Mouse (Mus musculus) MEL (cell line): ENCODE data around the gene Arrb1. TPM values are rescaled to one million over a fixed set of nuclear protein-coding genes. Genes with fewer than 3 reads are reported as not detected.
A peak's percentile ranks its signal among the peaks of the same experiment; 100 is the strongest.

Experiments
- DNase-seq: peaks from one replicate; pipeline ENCODE4 v3.0.0; 2011; ENCODE audit warnings: low read depth, low spot score
- H3K27ac ChIP-seq: 2 replicates; pipeline ENCODE4 v1.5.1; 2012; ENCODE audit warnings: low read depth, mild to moderate bottlenecking, control low read depth, low read length, moderate library complexity; ENCODE audit not compliant: control insufficient read depth
- H3K27me3 ChIP-seq, 2 experiments: fragments of 150-350 bp in 1 of 2; sonication (generic) in 1 of 2; 2 replicates each; pipeline ENCODE4 v1.6.1; 2012; ENCODE audit warnings: low read length in 2 of 2, mild to moderate bottlenecking in 2 of 2, improper control_type of control experiment in 1 of 2, moderate library complexity in 1 of 2; ENCODE audit not compliant: insufficient read depth in 2 of 2, control insufficient read depth in 1 of 2
- H3K36me3 ChIP-seq, 2 experiments: 2 replicates each; pipeline ENCODE4 v1.6.1; 2012 to 2014; ENCODE audit warnings: low read length in 2 of 2, improper control_type of control experiment in 1 of 2, inconsistent platforms in 1 of 2, mild to moderate bottlenecking in 1 of 2; ENCODE audit not compliant: insufficient read depth in 2 of 2, control insufficient read depth in 1 of 2
- H3K4me1 ChIP-seq, 2 experiments: fragments of 150-350 bp in 1 of 2; sonication (generic) in 1 of 2; 2 replicates each; pipeline ENCODE4 v1.6.1; 2012; ENCODE audit warnings: low read length in 2 of 2, improper control_type of control experiment in 1 of 2, mild to moderate bottlenecking in 1 of 2; ENCODE audit not compliant: insufficient read depth in 2 of 2, control insufficient read depth in 1 of 2
- H3K4me3 ChIP-seq, 2 experiments: fragments of 150-350 bp in 1 of 2; sonication (generic) in 1 of 2; 2 replicates each; pipeline ENCODE4 v1.5.1; 2012; ENCODE audit warnings: low read depth in 2 of 2, low read length in 2 of 2, mild to moderate bottlenecking in 2 of 2, moderate library complexity in 2 of 2, control low read depth in 1 of 2, improper control_type of control experiment in 1 of 2; ENCODE audit not compliant: control insufficient read depth in 1 of 2, insufficient read depth in 1 of 2
- H3K79me2 ChIP-seq: 2 replicates; pipeline ENCODE4 v1.6.1; 2012; ENCODE audit warnings: mild to moderate bottlenecking, low read length, moderate library complexity; ENCODE audit not compliant: control insufficient read depth, poor library complexity, insufficient read depth
- H3K9ac ChIP-seq: 2 replicates; pipeline ENCODE4 v1.6.1; 2012; ENCODE audit warnings: low read depth, mild to moderate bottlenecking, control low read depth, low read length, moderate library complexity; ENCODE audit not compliant: control insufficient read depth, poor library complexity, severe bottlenecking
- H3K9me3 ChIP-seq: fragments of 150-350 bp; sonication (generic); replicated peaks from 2 replicates; pipeline ENCODE4 v1.6.1; 2012; ENCODE audit warnings: mild to moderate bottlenecking, low read length, improper control_type of control experiment, moderate library complexity; ENCODE audit not compliant: insufficient read depth
- CHD1 ChIP-seq: IDR thresholded peaks from 2 replicates; pipeline ENCODE4 v1.6.1; 2012; ENCODE audit warnings: low read depth, mild to moderate bottlenecking, inconsistent platforms, low read length, improper control_type of control experiment
- CTCF ChIP-seq, 3 experiments: IDR thresholded peaks in 2 of 3; conservative IDR thresholded peaks in 1 of 3; 2 replicates each; pipeline ENCODE4 v1.5.1; 2011 to 2012; ENCODE audit warnings: low read length in 3 of 3, low read depth in 2 of 3, mild to moderate bottlenecking in 2 of 3, improper control_type of control experiment in 1 of 3, inconsistent platforms in 1 of 3, mixed read lengths in 1 of 3, moderate library complexity in 1 of 3; ENCODE audit not compliant: control insufficient read depth in 1 of 3, insufficient read depth in 1 of 3, poor library complexity in 1 of 3, severe bottlenecking in 1 of 3
- E2F4 ChIP-seq: IDR thresholded peaks from 2 replicates; pipeline ENCODE4 v1.6.1; 2011; ENCODE audit warnings: low read depth, low read length, improper control_type of control experiment, borderline replicate concordance
- EP300 ChIP-seq, 2 experiments: IDR thresholded peaks; 2 replicates each; pipeline ENCODE4 v1.6.1; 2011; ENCODE audit warnings: improper control_type of control experiment in 2 of 2, low read length in 2 of 2, low read depth in 1 of 2, mild to moderate bottlenecking in 1 of 2
- HCFC1 ChIP-seq: IDR thresholded peaks from 2 replicates; pipeline ENCODE4 v1.6.1; 2012; ENCODE audit warnings: low read depth, mild to moderate bottlenecking, inconsistent platforms, low read length, improper control_type of control experiment, moderate library complexity
- JUND ChIP-seq: IDR thresholded peaks from 2 replicates; pipeline ENCODE4 v1.6.1; 2011; ENCODE audit warnings: low read depth, mild to moderate bottlenecking, improper control_type of control experiment, low read length
- MAFK ChIP-seq: IDR thresholded peaks from 2 replicates; pipeline ENCODE4 v1.6.1; 2011; ENCODE audit warnings: low read depth, mild to moderate bottlenecking, low read length, improper control_type of control experiment, borderline replicate concordance
- MAX ChIP-seq: IDR thresholded peaks from 2 replicates; pipeline ENCODE4 v1.6.1; 2011; ENCODE audit warnings: low read length, improper control_type of control experiment
- MXI1 ChIP-seq: IDR thresholded peaks from 2 replicates; pipeline ENCODE4 v1.6.1; 2011; ENCODE audit warnings: mild to moderate bottlenecking, low read depth, low read length, improper control_type of control experiment
- NRF1 ChIP-seq: IDR thresholded peaks from 2 replicates; pipeline ENCODE4 v1.6.1; 2014; ENCODE audit warnings: low read depth, mild to moderate bottlenecking, inconsistent platforms, low read length, improper control_type of control experiment, moderate library complexity; ENCODE audit not compliant: poor library complexity, insufficient read depth, severe bottlenecking
- RAD21 ChIP-seq: IDR thresholded peaks from 2 replicates; pipeline ENCODE4 v1.6.1; 2011; ENCODE audit warnings: mild to moderate bottlenecking, low read depth, low read length, improper control_type of control experiment
- SIN3A ChIP-seq: IDR thresholded peaks from 2 replicates; pipeline ENCODE4 v1.6.1; 2012; ENCODE audit warnings: low read length, improper control_type of control experiment, inconsistent platforms
- TAL1 ChIP-seq: IDR thresholded peaks from 2 replicates; pipeline ENCODE4 v1.6.1; 2012; ENCODE audit warnings: mild to moderate bottlenecking, inconsistent platforms, low read length, moderate library complexity, mixed read lengths
- TBP ChIP-seq: IDR thresholded peaks from 2 replicates; pipeline ENCODE4 v1.8.0; 2011; ENCODE audit warnings: low read depth, low read length, improper control_type of control experiment
- UBTF ChIP-seq: IDR thresholded peaks from 2 replicates; pipeline ENCODE4 v1.6.1; 2012; ENCODE audit warnings: low read depth, mild to moderate bottlenecking, inconsistent platforms, low read length, improper control_type of control experiment, moderate library complexity, borderline replicate concordance; ENCODE audit not compliant: insufficient read depth
- USF1 ChIP-seq: IDR thresholded peaks from 2 replicates; pipeline ENCODE4 v1.6.1; 2014; ENCODE audit warnings: low read depth, mild to moderate bottlenecking, inconsistent platforms, low read length, improper control_type of control experiment, moderate library complexity
- ZKSCAN1 ChIP-seq: IDR thresholded peaks from 2 replicates; pipeline ENCODE4 v1.6.1; 2012; ENCODE audit warnings: low read depth, mild to moderate bottlenecking, inconsistent platforms, low read length, improper control_type of control experiment, moderate library complexity
- polyA plus RNA-seq, 2 experiments: library from polyadenylated mRNA; stranded (reverse) in 1 of 2; unstranded in 1 of 2; fragments of >175 nt in 1 of 2; fragments of >200 nt in 1 of 2; gene quantifications; 2 replicates each; pipeline versions ENCODE4 v1.2.1 to v1.2.4; 2012; ENCODE audit warnings: low replicate concordance in 2 of 2, low read depth in 1 of 2; ENCODE audit not compliant: insufficient read length in 2 of 2, insufficient read depth in 1 of 2, missing spikeins in 1 of 2
- total RNA-seq: library from RNA; depleted of rRNA; stranded (reverse); fragments of 300-350 nt; gene quantifications from 2 replicates; pipeline ENCODE4 v1.2.3, GENCODE M21; 2012

Gene Arrb1
- total and polyA plus RNA-seq, 3 experiments: 27.0 to 67.7 (median 62.7) TPM

- no peaks in the 10 kb centered on the region for H3K9me3 ChIP-seq
- no peak for DNase-seq
- no peaks in the 10 kb centered on the region for H3K27me3 ChIP-seq
- H3K4me1 ChIP-seq: peaks cover 3 to 20% of the 10 kb centered on the region in 2 experiments
- no peak overlapping the region for H3K4me3 ChIP-seq
- H3K79me2 ChIP-seq: no peaks in the 10 kb centered on the region
- no peak overlapping the region for H3K27ac ChIP-seq
- no peak overlapping the region for H3K9ac ChIP-seq
- TF ChIP-seq CTCF (IDR thresholded peaks at IDR 0.05 in 2 of 3, conservative IDR thresholded peaks at IDR 0.05 in 1 of 3; ENCODE audit: control insufficient read depth in 1 of 3, insufficient read depth in 1 of 3, low read depth in 2 of 3, low read length in 3 of 3, poor library complexity in 1 of 3, severe bottlenecking in 1 of 3) (no peak), JUND (no peak), ZKSCAN1 (no peak), SIN3A (no peak), USF1 (no peak), RAD21 (no peak), UBTF (no peak), NRF1 (no peak), CHD1 (no peak), MXI1 (no peak), MAX (no peak), E2F4 (no peak), TBP (no peak), MAFK (no peak), HCFC1 (no peak)
- peaks cover 0 to 8% of the 10 kb centered on the region in 2 experiments; a peak in 2 of 4 replicates for H3K36me3 ChIP-seq
Observed at GRCm38 (mm10) chr7:99606766-99607165, 71.5 kb downstream of the Arrb1 start.

- peaks cover 3 to 20% of the 10 kb centered on the region in 2 experiments for H3K4me1 ChIP-seq
- no peaks in the 10 kb centered on the region for H3K79me2 ChIP-seq
- peaks cover 0 to 8% of the 10 kb centered on the region in 2 experiments; a peak in 2 of 4 replicates for H3K36me3 ChIP-seq
Observed at GRCm38 (mm10) chr7:99607632-99608031, 72.4 kb downstream of the Arrb1 start.

More at GRCm38 (mm10) chr7:99607632-99608031, 72.4 kb downstream of the Arrb1 start:
- H3K27ac ChIP-seq: no peak overlapping the region
- peak; percentile 58 for DNase-seq
- H3K4me3 ChIP-seq: no peak overlapping the region
- TF ChIP-seq CHD1 (no peak), EP300 (IDR thresholded peaks at IDR 0.05; ENCODE audit: low read depth in 1 of 2, low read length in 2 of 2) (peak in 1 of 2 experiments; percentile 21; a peak in 1 of 4 replicates), JUND (no peak), TAL1 (no peak)
- no peaks in the 10 kb centered on the region for H3K9me3 ChIP-seq
- H3K9ac ChIP-seq: no peak overlapping the region
- no peaks in the 10 kb centered on the region for H3K27me3 ChIP-seq
